Mouse (Mus musculus): ENCODE results near the gene Gm49355. TPM values are rescaled to one million over a fixed set of nuclear protein-coding genes. Genes with fewer than 3 reads are reported as not detected.
"Not testable (repeated sequence)": the region's sequence is repeated elsewhere in the genome, so short reads cannot be mapped to it uniquely, and the experiment has no call there.

Gm49355 gene
- total RNA-seq (2021) (under 1 TPM in 1 of 2 experiments, not detected in 1; 0.07 TPM), polyA plus RNA-seq (2012; rRNA removed) (0.18 and 0.26 TPM in 2 replicates)
- long read RNA-seq, partial matches to known transcripts: 0 of 1 reads
- long read RNA-seq, other reads (novel, unspliced or antisense): 1 of 1 reads

DNA sequence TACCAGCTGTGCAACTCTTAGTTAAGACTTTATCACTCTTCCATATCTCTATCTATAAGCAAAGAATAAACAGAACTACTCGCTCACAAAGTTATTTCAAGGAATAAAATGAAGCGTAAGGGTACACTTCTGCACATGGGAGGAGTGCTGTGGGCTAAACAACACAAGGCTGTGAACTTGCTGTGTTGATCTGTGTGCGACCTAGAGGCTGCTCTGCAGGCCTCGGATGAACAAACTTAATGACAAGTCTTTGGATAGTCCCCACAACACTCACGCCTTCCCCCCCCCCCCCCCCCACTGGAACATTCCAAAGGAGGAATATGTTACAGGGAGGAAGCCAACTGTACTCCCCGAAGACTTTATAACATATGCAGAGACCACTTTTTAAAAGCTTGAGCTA, at the start of gene Gm49355:
TSS of gene Gm49355 (plus strand) at position 336 of the 400 bp plus-strand sequence.
- intact Hi-C loops (cut with DNase I): no loop called here
- H3K9ac ChIP-seq (ENCODE audit: low read depth, low read length): peak within 1 kb of the TSS; percentile 79
- peak within 1 kb of the TSS; percentile 96 for H3K27ac ChIP-seq
- no peaks in the 10 kb centered on the region for H3K27me3 ChIP-seq (ENCODE audit: control insufficient read depth, insufficient read depth, low read length)
- H3K36me3 ChIP-seq (ENCODE audit: control insufficient read depth, insufficient read depth, low read length): no peaks in the 10 kb centered on the region
- no peak for TF ChIP-seq CTCF (IDR thresholded peaks at IDR 0.05)
- TF ChIP-seq EP300 (IDR thresholded peaks at IDR 0.05; ENCODE audit: insufficient read depth, low read depth, low read length): no peak
- TF ChIP-seq POLR2A (IDR thresholded peaks at IDR 0.05; ENCODE audit: insufficient read depth, low read depth, low read length): no peak
- no peak for DNase-seq
- no peaks in the 10 kb centered on the region for H3K79me2 ChIP-seq (replicated peaks; ENCODE audit: control insufficient read depth, insufficient read depth, low read length)
- peak within 1 kb of the TSS; percentile 67 for H3K4me3 ChIP-seq
- 70% methylated on average over 6 of the region's 6 CpGs for WGBS
- no peaks in the 10 kb centered on the region for H3K4me1 ChIP-seq (ENCODE audit: control insufficient read depth, insufficient read depth, low read length)

DNA sequence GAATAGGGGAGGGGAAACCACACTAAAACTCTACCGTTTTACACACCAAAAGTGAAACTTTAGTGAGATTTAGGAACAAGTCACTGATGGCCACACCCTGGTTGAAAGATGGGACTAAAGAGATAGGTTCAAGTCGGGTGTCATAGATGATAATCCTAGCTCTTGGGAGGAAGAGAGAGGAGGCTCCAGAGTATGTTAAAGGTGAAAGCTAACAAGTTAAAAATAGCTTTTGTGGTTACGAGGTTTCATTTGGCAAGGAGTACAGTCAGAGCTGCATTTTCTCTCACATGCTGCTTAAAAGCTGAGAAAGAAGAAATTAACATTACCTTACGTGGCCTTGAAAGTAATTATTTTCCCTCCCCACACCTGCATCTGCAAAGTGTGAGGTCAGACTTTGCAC, 40.0 kb upstream of the Gm49355 start:
- no peak overlapping the region for H3K4me3 ChIP-seq
- H3K36me3 ChIP-seq (ENCODE audit: control insufficient read depth, insufficient read depth, low read length): peaks cover 2% of the 10 kb centered on the region; the same call in 1 of the 2 replicates
- 41% methylated on average over 4 of the region's 4 CpGs for WGBS
- intact Hi-C loops (cut with DNase I): no loop called here
- H3K27me3 ChIP-seq (ENCODE audit: control insufficient read depth, insufficient read depth, low read length): no peaks in the 10 kb centered on the region
- H3K4me1 ChIP-seq (ENCODE audit: control insufficient read depth, insufficient read depth, low read length): no peaks in the 10 kb centered on the region
- H3K79me2 ChIP-seq (replicated peaks; ENCODE audit: control insufficient read depth, insufficient read depth, low read length): no peaks in the 10 kb centered on the region
- no peak overlapping the region for H3K9ac ChIP-seq (ENCODE audit: low read depth, low read length)
- H3K27ac ChIP-seq: no peak overlapping the region
- DNase-seq: no peak
- TF ChIP-seq EP300 (IDR thresholded peaks at IDR 0.05; ENCODE audit: insufficient read depth, low read depth, low read length): no peak
- no peak for TF ChIP-seq POLR2A (IDR thresholded peaks at IDR 0.05; ENCODE audit: insufficient read depth, low read depth, low read length)
- no peak for TF ChIP-seq CTCF (IDR thresholded peaks at IDR 0.05)

DNA sequence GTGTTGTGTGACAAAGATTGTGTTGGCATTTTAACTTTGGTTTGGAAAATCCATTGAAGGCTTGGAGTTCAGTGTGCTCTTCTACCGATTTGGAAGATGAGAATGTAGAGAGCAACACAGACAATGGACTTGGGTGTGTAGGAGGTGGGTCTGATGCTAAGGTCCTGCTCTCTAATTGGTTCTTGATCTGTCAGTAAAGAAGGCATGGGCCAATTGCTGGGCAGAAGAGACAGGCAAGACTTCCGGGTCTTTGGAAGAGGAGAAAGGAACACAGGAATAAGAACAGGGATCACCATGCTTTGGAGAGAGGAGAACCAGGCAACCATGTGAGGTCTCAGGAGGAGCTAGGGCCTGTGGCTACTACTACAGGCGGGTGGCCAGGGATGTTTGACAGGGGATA, 7.7 kb upstream of the Gm49355 start:
- intact Hi-C loops (cut with DNase I): no loop called here

DNA sequence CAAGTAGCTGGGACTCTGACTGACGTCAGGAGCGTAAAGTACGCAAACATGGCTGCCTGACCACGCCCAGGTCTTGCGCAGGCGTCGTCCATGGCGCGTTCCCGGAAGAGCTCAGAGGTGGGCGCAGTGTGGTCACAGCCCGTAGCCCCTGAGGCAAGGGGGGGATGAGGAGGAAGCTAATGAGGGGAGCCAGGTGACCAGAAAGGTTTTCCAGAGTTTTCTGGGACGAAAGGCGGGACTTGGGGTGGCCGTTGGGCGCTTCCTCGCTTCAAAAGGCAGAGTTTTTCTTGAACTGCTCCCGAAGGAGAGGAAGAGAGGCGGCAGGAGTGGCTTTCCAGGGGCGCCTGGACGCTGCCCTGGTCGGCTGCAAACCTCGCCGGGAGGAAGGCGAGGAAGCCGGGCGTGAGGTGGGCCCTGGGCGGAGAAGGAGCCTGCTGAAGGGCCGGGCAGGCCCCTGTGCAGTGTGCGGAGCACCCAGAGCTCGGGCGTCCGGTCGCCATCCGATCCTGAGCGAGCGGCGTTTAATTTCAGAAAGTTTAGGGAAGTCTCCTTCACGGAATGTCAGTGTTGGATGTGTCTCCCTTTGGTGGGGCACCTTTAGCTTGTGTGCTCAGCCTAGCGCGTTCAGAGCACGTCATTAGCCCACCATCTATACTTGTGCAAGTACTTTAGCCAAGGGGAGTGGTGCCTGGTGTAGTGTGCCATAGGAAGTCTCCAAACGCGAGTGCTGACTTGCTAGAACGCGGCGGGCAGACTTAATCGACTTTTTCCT, 551 bp downstream of the Gm49355 start, which contains the start of gene 3830406C13Rik:
TSS of gene 3830406C13Rik (plus strand) at position 33 of the 772 bp plus-strand sequence.
- peak; percentile 89 to 90 for DNase-seq
- under 1% methylated on average over 48 of the region's 48 CpGs for WGBS

More for the DNA sequence above, 7.7 kb upstream of the Gm49355 start:
- H3K79me2 ChIP-seq (replicated peaks; ENCODE audit: control insufficient read depth, insufficient read depth, low read length): no peaks in the 10 kb centered on the region
- DNase-seq: no peak
- TF ChIP-seq CTCF (IDR thresholded peaks at IDR 0.05) (no peak), POLR2A (IDR thresholded peaks at IDR 0.05; ENCODE audit: insufficient read depth, low read depth, low read length) (no peak), EP300 (IDR thresholded peaks at IDR 0.05; ENCODE audit: insufficient read depth, low read depth, low read length) (no peak)
- H3K4me1 ChIP-seq (ENCODE audit: control insufficient read depth, insufficient read depth, low read length): no peaks in the 10 kb centered on the region
- WGBS: 57% methylated on average over 3 of the region's 3 CpGs
- no peaks in the 10 kb centered on the region for H3K36me3 ChIP-seq (ENCODE audit: control insufficient read depth, insufficient read depth, low read length)
- H3K9ac ChIP-seq (ENCODE audit: low read depth, low read length): no peak overlapping the region
- H3K4me3 ChIP-seq: no peak overlapping the region
- H3K27ac ChIP-seq: no peak overlapping the region
- no peaks in the 10 kb centered on the region for H3K27me3 ChIP-seq (ENCODE audit: control insufficient read depth, insufficient read depth, low read length)

DNA sequence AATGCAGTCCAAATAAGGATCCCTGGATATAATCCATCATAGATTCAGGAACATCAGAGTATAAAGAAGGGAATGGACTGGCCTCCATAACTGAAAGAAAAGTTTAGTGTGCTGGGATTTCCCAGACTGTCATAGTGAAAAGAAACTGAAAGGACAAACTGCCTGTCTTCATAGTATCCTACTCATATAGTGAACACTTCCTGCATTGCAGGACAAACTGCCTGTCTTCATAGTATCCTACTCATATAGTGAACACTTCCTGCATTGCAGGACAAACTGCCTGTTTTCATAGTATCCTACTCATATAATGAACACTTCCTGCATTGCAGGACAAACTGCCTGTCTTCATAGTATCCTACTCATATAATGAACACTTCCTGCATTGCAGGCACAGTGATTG, 6.0 kb downstream of the Gm49355 start:
- H3K4me1 ChIP-seq (ENCODE audit: control insufficient read depth, insufficient read depth, low read length); H3K4me3 ChIP-seq; H3K27me3 ChIP-seq (ENCODE audit: control insufficient read depth, insufficient read depth, low read length); DNase-seq; H3K27ac ChIP-seq; H3K79me2 ChIP-seq (replicated peaks; ENCODE audit: control insufficient read depth, insufficient read depth, low read length); H3K9ac ChIP-seq (ENCODE audit: low read depth, low read length); H3K36me3 ChIP-seq (ENCODE audit: control insufficient read depth, insufficient read depth, low read length); intact Hi-C loops (cut with DNase I): not testable (repeated sequence)

More for the DNA sequence above, 551 bp downstream of the Gm49355 start, which contains the start of gene 3830406C13Rik:
- H3K4me3 ChIP-seq: peak within 1 kb of the TSS; percentile 67
- H3K27ac ChIP-seq: peak within 1 kb of the TSS; percentile 96
- peak within 1 kb of the TSS; percentile 79 for H3K9ac ChIP-seq (ENCODE audit: low read depth, low read length)
- H3K36me3 ChIP-seq (ENCODE audit: control insufficient read depth, insufficient read depth, low read length): no peaks in the 10 kb centered on the region
- H3K79me2 ChIP-seq (replicated peaks; ENCODE audit: control insufficient read depth, insufficient read depth, low read length): no peaks in the 10 kb centered on the region
- H3K4me1 ChIP-seq (ENCODE audit: control insufficient read depth, insufficient read depth, low read length): no peaks in the 10 kb centered on the region
- no peaks in the 10 kb centered on the region for H3K27me3 ChIP-seq (ENCODE audit: control insufficient read depth, insufficient read depth, low read length)
- TF ChIP-seq EP300 (IDR thresholded peaks at IDR 0.05; ENCODE audit: insufficient read depth, low read depth, low read length) (peak; percentile 39; the same call in 1 of the 2 replicates), CTCF (IDR thresholded peaks at IDR 0.05) (no peak), POLR2A (IDR thresholded peaks at IDR 0.05; ENCODE audit: insufficient read depth, low read depth, low read length) (peak; percentile 94)
- intact Hi-C loops (cut with DNase I): no loop called here

DNA sequence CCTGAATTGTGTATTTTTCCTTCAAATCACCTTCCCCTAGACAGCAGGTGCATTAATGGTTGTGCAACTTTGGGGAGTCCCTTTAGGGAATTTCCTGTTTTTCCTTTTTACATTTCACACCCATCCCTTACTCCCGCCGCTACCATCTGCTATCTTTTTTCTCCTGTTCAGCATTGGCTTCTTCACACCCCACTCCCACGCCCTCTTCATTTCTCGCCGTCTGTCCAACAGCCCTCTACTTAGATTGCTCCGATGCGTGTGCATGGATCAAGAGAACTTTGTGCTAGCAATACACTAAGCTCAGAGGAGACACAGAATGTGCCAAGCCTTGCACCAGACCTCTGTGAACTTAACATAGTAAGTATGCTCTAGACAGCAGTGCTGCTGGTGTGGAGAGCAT, 12.6 kb downstream of the Gm49355 start:
- no peaks in the 10 kb centered on the region for H3K36me3 ChIP-seq (ENCODE audit: control insufficient read depth, insufficient read depth, low read length)
- no peak overlapping the region for H3K27ac ChIP-seq
- 86% methylated on average over 7 of the region's 7 CpGs for WGBS
- H3K9ac ChIP-seq (ENCODE audit: low read depth, low read length): no peak overlapping the region
- no peaks in the 10 kb centered on the region for H3K27me3 ChIP-seq (ENCODE audit: control insufficient read depth, insufficient read depth, low read length)
- intact Hi-C loops (cut with DNase I): loop anchor here (5.0 kb wide), 1 partner anchor 236 kb away; no protein-coding TSS in a partner anchor
- H3K4me1 ChIP-seq (ENCODE audit: control insufficient read depth, insufficient read depth, low read length): no peaks in the 10 kb centered on the region
- H3K4me3 ChIP-seq: no peak overlapping the region
- no peak for DNase-seq
- TF ChIP-seq EP300 (IDR thresholded peaks at IDR 0.05; ENCODE audit: insufficient read depth, low read depth, low read length) (no peak), CTCF (IDR thresholded peaks at IDR 0.05) (no peak), POLR2A (IDR thresholded peaks at IDR 0.05; ENCODE audit: insufficient read depth, low read depth, low read length) (no peak)
- H3K79me2 ChIP-seq (replicated peaks; ENCODE audit: control insufficient read depth, insufficient read depth, low read length): no peaks in the 10 kb centered on the region

Data from heart, adult 2 months (tissue).